Mouse (Mus musculus) bone marrow, adult 2 months (tissue): ENCODE data around the gene Zfp941. TPM values are rescaled to one million over a fixed set of nuclear protein-coding genes. Genes with fewer than 3 reads are reported as not detected.

Source experiments
- H3K27ac ChIP-seq: fragments of 200-500 bp; 2 replicates; pipeline ENCODE4 v1.5.1; 2012; ENCODE audit warnings: low read depth, mild to moderate bottlenecking, control low read depth, inconsistent platforms, low read length; ENCODE audit not compliant: control insufficient read depth, poor library complexity, insufficient read depth
- H3K4me1 ChIP-seq: fragments of 200-500 bp; 2 replicates; pipeline ENCODE4 v1.6.1; 2011; ENCODE audit warnings: low read length; ENCODE audit not compliant: control insufficient read depth, insufficient read depth
- H3K4me3 ChIP-seq: fragments of 200-500 bp; replicated peaks from 2 replicates; pipeline ENCODE3; 2011; ENCODE audit warnings: mild to moderate bottlenecking, low read depth, low read length, control low read depth; ENCODE audit not compliant: control insufficient read depth
- CTCF ChIP-seq: fragments of 200-500 bp; IDR thresholded peaks from 2 replicates; pipeline ENCODE4 v1.5.1; 2011; ENCODE audit warnings: low read length, control low read depth; ENCODE audit not compliant: control insufficient read depth, insufficient read depth
- POLR2A ChIP-seq: fragments of 200-500 bp; IDR thresholded peaks from 2 replicates; pipeline ENCODE4 v1.6.1; 2011; ENCODE audit warnings: low read depth, mild to moderate bottlenecking, control low read depth, low read length, borderline replicate concordance; ENCODE audit not compliant: control insufficient read depth
- whole genome bisulfite sequencing: fragments of 180-500 bp; shearing (Covaris S2); methylation state at CpG from one replicate; pipeline ENCODE4 v1.1.7; 2018; 5-methylcytosine and 5-hydroxymethylcytosine counted together
- polyA plus RNA-seq: library from polyadenylated mRNA; stranded (reverse); fragments of >200 nt; gene quantifications from 2 replicates; pipeline ENCODE4 v1.2.4, GENCODE M21; 2011; ENCODE audit warnings: low replicate concordance; ENCODE audit not compliant: missing spikeins, insufficient read depth, insufficient read length

Gene Zfp941
- polyA plus RNA-seq, 1 experiment = 0.40 TPM

- 80% methylated on average over 6 of the region's 6 CpGs for WGBS
- no peak overlapping the region for H3K4me3 ChIP-seq
- TF ChIP-seq CTCF (no peak; the same call in 1 of the 2 replicates), POLR2A (no peak)
- no peak overlapping the region for H3K27ac ChIP-seq
- no peaks in the 10 kb centered on the region for H3K4me1 ChIP-seq
Measured at GRCm38 (mm10) chr7:140810496-140810895, 11.5 kb downstream of the Zfp941 start.

GRCm38 (mm10) chr7:140805704-140806103 lies 16.3 kb downstream of the Zfp941 start:
- TF ChIP-seq CTCF (peak; percentile 55; the same call in 1 of the 2 replicates), POLR2A (no peak)
- H3K4me1 ChIP-seq = no peaks in the 10 kb centered on the region
- no peak overlapping the region for H3K4me3 ChIP-seq
- no peak overlapping the region for H3K27ac ChIP-seq
- WGBS = 2% methylated on average over 1 of the region's 1 CpGs

- no peak overlapping the region for H3K4me3 ChIP-seq
- TF ChIP-seq POLR2A (no peak), CTCF (no peak)
- H3K4me1 ChIP-seq = no peaks in the 10 kb centered on the region
- 68% methylated on average over 6 of the region's 6 CpGs for WGBS
- no peak overlapping the region for H3K27ac ChIP-seq
Measured at GRCm38 (mm10) chr7:140802629-140803028, 19.3 kb downstream of the Zfp941 start.

DNA sequence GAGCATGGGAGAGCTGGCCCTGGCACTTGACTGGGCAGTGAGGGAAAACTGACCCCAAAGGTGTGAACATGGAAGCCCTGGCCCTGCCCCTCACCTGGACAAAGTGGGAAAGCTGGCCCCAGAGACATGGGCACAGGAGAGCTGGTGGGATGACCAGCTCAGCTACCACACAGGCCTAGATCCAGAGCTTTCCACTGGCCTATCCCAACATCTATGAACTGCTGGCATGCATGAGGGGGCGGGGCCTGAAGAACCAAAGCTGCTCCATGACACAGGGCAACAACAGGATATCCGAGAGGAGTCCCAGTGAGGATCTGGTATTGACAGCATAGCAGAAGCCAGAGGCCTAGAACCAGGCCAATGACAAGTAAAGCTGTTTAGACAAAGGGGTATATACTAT lies 23.8 kb downstream of the Zfp941 start:
- no peak overlapping the region for H3K4me3 ChIP-seq
- H3K4me1 ChIP-seq = no peaks in the 10 kb centered on the region
- WGBS = 72% methylated on average over 2 of the region's 2 CpGs
- no peak overlapping the region for H3K27ac ChIP-seq
- TF ChIP-seq CTCF (no peak), POLR2A (no peak)

GRCm38 (mm10) chr7:140797619-140798018 lies 24.4 kb downstream of the Zfp941 start:
- Histone ChIP-seq H3K4me1 (no peaks in the 10 kb centered on the region), H3K27ac (no peak overlapping the region), H3K4me3 (no peak overlapping the region)
- WGBS = 84% methylated on average over 3 of the region's 3 CpGs
- TF ChIP-seq POLR2A (no peak), CTCF (0 out of 2 replicates have a peak, but pooled peaks have one; percentile 6)

DNA sequence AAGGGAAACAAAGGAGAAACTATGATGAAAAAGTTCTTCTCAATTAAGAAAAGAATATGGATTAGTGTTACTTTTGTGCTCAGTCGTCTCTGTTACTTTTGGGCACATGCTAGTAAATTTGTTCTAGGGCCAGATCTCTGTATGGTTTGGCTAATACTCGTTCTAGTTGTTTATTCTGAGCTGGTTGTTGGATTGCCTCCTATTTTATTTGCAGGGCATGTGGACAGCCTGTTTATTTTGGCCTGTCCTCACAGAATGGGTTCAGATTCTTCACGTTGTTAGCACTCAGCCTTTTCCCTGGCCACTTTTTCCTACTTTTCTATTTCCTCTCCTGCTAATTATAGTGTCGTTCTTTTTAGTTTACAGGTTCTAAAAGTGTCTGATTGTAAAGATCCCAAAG lies 28.4 kb downstream of the Zfp941 start:
- H3K4me3 ChIP-seq = no peak overlapping the region
- 58% methylated on average over 4 of the region's 4 CpGs for WGBS
- no peak overlapping the region for H3K27ac ChIP-seq
- no peaks in the 10 kb centered on the region for H3K4me1 ChIP-seq
- no peak for TF ChIP-seq CTCF
- TF ChIP-seq POLR2A = no peak

DNA sequence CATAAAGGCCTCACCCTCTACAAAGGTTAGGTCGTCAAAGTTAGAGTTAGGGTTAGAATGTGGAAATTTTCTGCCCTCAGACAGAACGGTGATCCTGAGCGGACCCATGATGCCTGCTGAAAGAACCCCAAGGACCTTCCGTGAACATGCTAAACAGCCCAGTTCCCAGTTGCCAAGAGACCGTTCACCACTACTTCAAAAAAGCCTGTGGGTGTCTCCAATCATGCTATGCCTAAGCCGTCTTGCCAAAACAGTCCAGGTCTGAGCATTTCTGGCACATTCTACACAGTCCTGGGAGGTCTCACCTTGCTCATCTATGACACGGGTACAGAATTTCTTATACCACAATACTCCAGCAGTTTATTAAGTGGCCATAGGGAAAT lies 33.9 kb downstream of the Zfp941 start:
- Histone ChIP-seq H3K4me3 (no peak overlapping the region), H3K4me1 (no peaks in the 10 kb centered on the region), H3K27ac (no peak overlapping the region)
- whole genome bisulfite sequencing = 84% methylated on average over 7 of the region's 7 CpGs
- no peak for TF ChIP-seq CTCF
- TF ChIP-seq POLR2A = no peak

- Histone ChIP-seq H3K4me1 (no peaks in the 10 kb centered on the region), H3K4me3 (no peak within 1 kb of the TSS), H3K27ac (no peak within 1 kb of the TSS)
- WGBS = 80% methylated on average over 33 of the region's 33 CpGs
- TF ChIP-seq CTCF (no peak), POLR2A (no peak)
Measured at GRCm38 (mm10) chr7:140787406-140788052, 34.4 kb downstream of the Zfp941 start, which contains the start of gene Syce1. Gene Syce1, minus strand, starts transcription at chr7:140787852.
